Mouse (Mus musculus): ENCODE data around the gene Xrn2. TPM values are rescaled to one million over a fixed set of nuclear protein-coding genes. Genes with fewer than 3 reads are reported as not detected.

Xrn2 gene
- polyA plus RNA-seq, 1 experiment from 2014 or later = 62.3 TPM

GRCm38 (mm10) chr2:147033065-147033464 is 20.3 kb downstream of the Xrn2 start:
- 61% methylated on average over 2 of the region's 2 CpGs for WGBS
- no peak overlapping the region for H3K27ac ChIP-seq (ENCODE audit: low read length)
- H3K4me1 ChIP-seq (ENCODE audit: insufficient read depth, low read depth, low read length) = no peaks in the 10 kb centered on the region
- H3K27me3 ChIP-seq (replicated peaks; ENCODE audit: insufficient read depth, low read length) = no peaks in the 10 kb centered on the region
- no peaks in the 10 kb centered on the region; the same call in 1 of the 2 replicates for H3K36me3 ChIP-seq (ENCODE audit: insufficient read depth, low read length)
- no peak overlapping the region for H3K4me2 ChIP-seq (replicated peaks; ENCODE audit: low read depth, low read length)
- H3K4me3 ChIP-seq (ENCODE audit: low read depth, low read length) = no peak overlapping the region
- TF ChIP-seq EP300 (IDR thresholded peaks at IDR 0.05) = no peak
- no peak for TF ChIP-seq CTCF (IDR thresholded peaks at IDR 0.05)
- no peaks in the 10 kb centered on the region for H3K9me3 ChIP-seq (ENCODE audit: low read length)
- DNase-seq (ENCODE audit: low spot score) (no peak), ATAC-seq (no peak)
- no peak overlapping the region for H3K9ac ChIP-seq (replicated peaks; ENCODE audit: low read depth)

- Histone ChIP-seq H3K9ac (replicated peaks; ENCODE audit: low read depth) (no peak overlapping the region), H3K27me3 (replicated peaks; ENCODE audit: insufficient read depth, low read length) (no peaks in the 10 kb centered on the region), H3K36me3 (ENCODE audit: insufficient read depth, low read length) (no peaks in the 10 kb centered on the region; the same call in 1 of the 2 replicates), H3K27ac (ENCODE audit: low read length) (no peak overlapping the region), H3K4me2 (replicated peaks; ENCODE audit: low read depth, low read length) (no peak overlapping the region), H3K4me1 (ENCODE audit: insufficient read depth, low read depth, low read length) (no peaks in the 10 kb centered on the region), H3K4me3 (ENCODE audit: low read depth, low read length) (no peak overlapping the region), H3K9me3 (ENCODE audit: low read length) (no peaks in the 10 kb centered on the region)
- TF ChIP-seq CTCF (IDR thresholded peaks at IDR 0.05) = no peak
- no peak for TF ChIP-seq EP300 (IDR thresholded peaks at IDR 0.05)
- ATAC-seq (no peak), DNase-seq (ENCODE audit: low spot score) (no peak)
- 83% methylated on average over 2 of the region's 2 CpGs for WGBS
Observed at GRCm38 (mm10) chr2:147035864-147036263, 23.1 kb downstream of the Xrn2 start.

GRCm38 (mm10) chr2:147047051-147047450 is 34.3 kb downstream of the Xrn2 start:
- WGBS = 78% methylated on average over 3 of the region's 3 CpGs
- TF ChIP-seq EP300 (IDR thresholded peaks at IDR 0.05) (no peak), CTCF (IDR thresholded peaks at IDR 0.05) (no peak)
- H3K4me1 ChIP-seq (ENCODE audit: insufficient read depth, low read depth, low read length) = no peaks in the 10 kb centered on the region
- no peaks in the 10 kb centered on the region for H3K27me3 ChIP-seq (replicated peaks; ENCODE audit: insufficient read depth, low read length)
- H3K9me3 ChIP-seq (ENCODE audit: low read length) = no peaks in the 10 kb centered on the region
- DNase-seq (ENCODE audit: low spot score) = no peak
- H3K27ac ChIP-seq (ENCODE audit: low read length) = no peak overlapping the region
- H3K4me2 ChIP-seq (replicated peaks; ENCODE audit: low read depth, low read length) = no peak overlapping the region
- ATAC-seq = no peak
- H3K36me3 ChIP-seq (ENCODE audit: insufficient read depth, low read length) = peaks cover 28% of the 10 kb centered on the region
- no peak overlapping the region for H3K4me3 ChIP-seq (ENCODE audit: low read depth, low read length)
- H3K9ac ChIP-seq (replicated peaks; ENCODE audit: low read depth) = no peak overlapping the region

GRCm38 (mm10) chr2:147053229-147053892 is 40.6 kb downstream of the Xrn2 start:
- Histone ChIP-seq H3K4me1 (ENCODE audit: insufficient read depth, low read depth, low read length) (no peaks in the 10 kb centered on the region), H3K27ac (ENCODE audit: low read length) (no peak overlapping the region), H3K36me3 (ENCODE audit: insufficient read depth, low read length) (peaks cover 23% of the 10 kb centered on the region; the same call in 1 of the 2 replicates), H3K9me3 (ENCODE audit: low read length) (no peaks in the 10 kb centered on the region), H3K4me2 (replicated peaks; ENCODE audit: low read depth, low read length) (no peak overlapping the region), H3K4me3 (ENCODE audit: low read depth, low read length) (no peak overlapping the region), H3K9ac (replicated peaks; ENCODE audit: low read depth) (no peak overlapping the region), H3K27me3 (replicated peaks; ENCODE audit: insufficient read depth, low read length) (no peaks in the 10 kb centered on the region)
- no peak; the same call in 1 of the 2 replicates for ATAC-seq
- DNase-seq (ENCODE audit: low spot score) = no peak
- WGBS = 73% methylated on average over 2 of the region's 2 CpGs
- TF ChIP-seq EP300 (IDR thresholded peaks at IDR 0.05) = no peak
- TF ChIP-seq CTCF (IDR thresholded peaks at IDR 0.05) = no peak

GRCm38 (mm10) chr2:147067480-147068246 is 54.9 kb downstream of the Xrn2 start:
- Histone ChIP-seq H3K4me1 (ENCODE audit: insufficient read depth, low read depth, low read length) (no peaks in the 10 kb centered on the region), H3K27ac (ENCODE audit: low read length) (no peak overlapping the region), H3K27me3 (replicated peaks; ENCODE audit: insufficient read depth, low read length) (no peaks in the 10 kb centered on the region), H3K9ac (replicated peaks; ENCODE audit: low read depth) (no peak overlapping the region), H3K4me2 (replicated peaks; ENCODE audit: low read depth, low read length) (no peak overlapping the region), H3K9me3 (ENCODE audit: low read length) (no peaks in the 10 kb centered on the region), H3K36me3 (ENCODE audit: insufficient read depth, low read length) (0 out of 2 replicates have a peak, but pooled peaks cover 18% of the 10 kb centered on the region), H3K4me3 (ENCODE audit: low read depth, low read length) (no peak overlapping the region)
- DNase-seq (ENCODE audit: low spot score) (no peak), ATAC-seq (no peak)
- 88% methylated on average over 1 of the region's 1 CpGs for WGBS
- no peak for TF ChIP-seq EP300 (IDR thresholded peaks at IDR 0.05)
- TF ChIP-seq CTCF (IDR thresholded peaks at IDR 0.05) = no peak

GRCm38 (mm10) chr2:147069077-147069476 is 56.3 kb downstream of the Xrn2 start:
- TF ChIP-seq EP300 (IDR thresholded peaks at IDR 0.05) (no peak), CTCF (IDR thresholded peaks at IDR 0.05) (no peak)
- no peak overlapping the region for H3K4me2 ChIP-seq (replicated peaks; ENCODE audit: low read depth, low read length)
- 79% methylated on average over 1 of the region's 1 CpGs for WGBS
- no peak overlapping the region for H3K9ac ChIP-seq (replicated peaks; ENCODE audit: low read depth)
- H3K4me3 ChIP-seq (ENCODE audit: low read depth, low read length) = no peak overlapping the region
- ATAC-seq (no peak), DNase-seq (ENCODE audit: low spot score) (no peak)
- H3K9me3 ChIP-seq (ENCODE audit: low read length) = no peaks in the 10 kb centered on the region
- H3K27ac ChIP-seq (ENCODE audit: low read length) = no peak overlapping the region
- no peaks in the 10 kb centered on the region for H3K27me3 ChIP-seq (replicated peaks; ENCODE audit: insufficient read depth, low read length)
- H3K36me3 ChIP-seq (ENCODE audit: insufficient read depth, low read length) = 0 out of 2 replicates have a peak, but pooled peaks cover 18% of the 10 kb centered on the region
- no peaks in the 10 kb centered on the region for H3K4me1 ChIP-seq (ENCODE audit: insufficient read depth, low read depth, low read length)

Measured in lung, postnatal 0 days (tissue).